Mouse (Mus musculus): ENCODE data around the gene Myl9. TPM values are rescaled to one million over a fixed set of nuclear protein-coding genes. Genes with fewer than 3 reads are reported as not detected.

Gene Myl9
- polyA plus RNA-seq, 1 experiment = 100 TPM

DNA sequence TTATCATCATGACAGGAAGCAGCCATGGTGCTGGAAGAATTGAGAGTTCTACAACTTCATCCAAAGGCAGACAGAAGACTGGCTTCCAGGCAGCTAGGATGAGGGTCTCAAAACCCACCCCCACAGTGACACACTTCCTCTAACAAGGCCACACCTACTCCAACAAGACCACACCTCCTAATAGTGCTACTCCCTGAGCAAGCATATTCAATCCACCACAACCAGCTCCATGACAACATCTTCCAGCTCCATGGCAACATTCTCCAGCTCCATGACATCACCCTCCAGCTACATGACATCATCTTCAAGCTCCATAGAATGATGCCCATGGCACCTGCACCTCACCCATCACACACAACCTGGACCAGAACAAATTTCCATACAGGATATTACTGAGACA is 1.8 kb upstream of the Myl9 start:
- H3K36me3 ChIP-seq (ENCODE audit: control insufficient read depth, insufficient read depth, low read length) = no peaks in the 10 kb centered on the region
- no peaks in the 10 kb centered on the region for H3K27me3 ChIP-seq (ENCODE audit: control insufficient read depth, insufficient read depth, low read length)
- H3K4me3 ChIP-seq (ENCODE audit: extremely low read depth, insufficient read depth, insufficient read length) = no peak overlapping the region
- H3K4me1 ChIP-seq (ENCODE audit: control insufficient read depth, insufficient read depth, insufficient read length) = peaks cover 8% of the 10 kb centered on the region; the same call in 1 of the 2 replicates
- no peak overlapping the region for H3K27ac ChIP-seq (ENCODE audit: insufficient read depth, low read length)
- no peak for DNase-seq (ENCODE audit: low read depth in 1 of 2, low spot score in 2 of 2)
- TF ChIP-seq POLR2A (IDR thresholded peaks at IDR 0.05; ENCODE audit: low read depth, low read length) (no peak), CTCF (IDR thresholded peaks at IDR 0.05; ENCODE audit: extremely low read depth, insufficient read depth, insufficient read length, insufficient replicate concordance) (no peak)

DNA sequence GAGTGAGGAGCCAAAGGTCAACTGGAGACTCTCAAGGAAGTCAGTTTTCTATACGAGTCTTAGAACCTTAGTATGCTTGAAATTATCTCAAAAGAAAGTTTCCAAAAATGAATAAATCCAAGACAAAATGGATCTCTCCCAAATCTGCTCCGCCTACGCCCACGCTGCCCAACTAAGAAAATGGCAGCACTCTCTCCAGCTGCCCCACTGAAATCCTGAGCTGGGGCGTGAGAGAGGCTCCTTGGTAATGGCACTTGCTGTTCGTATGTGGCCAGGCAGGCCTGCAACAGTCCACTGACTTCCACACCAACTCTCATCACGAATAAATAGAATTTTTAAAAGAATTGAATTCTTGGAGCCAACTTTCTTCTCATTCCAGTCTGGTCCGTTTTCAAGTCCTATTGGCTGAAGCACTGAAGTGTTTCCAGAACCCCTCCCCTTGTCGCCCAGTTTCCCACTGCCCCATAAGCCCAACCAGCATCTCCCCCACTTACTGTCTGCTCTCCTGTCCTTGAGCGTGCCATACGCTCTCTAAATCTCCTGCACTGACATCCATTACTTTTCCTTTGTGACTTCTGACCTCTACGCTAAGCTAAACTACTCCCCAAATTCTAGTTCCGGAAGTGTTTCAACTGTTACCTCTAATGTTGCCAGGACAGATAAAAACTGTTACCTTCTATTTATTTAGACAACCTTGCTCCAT is 1.0 kb upstream of the Myl9 start:
- no peak overlapping the region; the same call in 1 of the 2 replicates for H3K27ac ChIP-seq (ENCODE audit: insufficient read depth, low read length)

DNA sequence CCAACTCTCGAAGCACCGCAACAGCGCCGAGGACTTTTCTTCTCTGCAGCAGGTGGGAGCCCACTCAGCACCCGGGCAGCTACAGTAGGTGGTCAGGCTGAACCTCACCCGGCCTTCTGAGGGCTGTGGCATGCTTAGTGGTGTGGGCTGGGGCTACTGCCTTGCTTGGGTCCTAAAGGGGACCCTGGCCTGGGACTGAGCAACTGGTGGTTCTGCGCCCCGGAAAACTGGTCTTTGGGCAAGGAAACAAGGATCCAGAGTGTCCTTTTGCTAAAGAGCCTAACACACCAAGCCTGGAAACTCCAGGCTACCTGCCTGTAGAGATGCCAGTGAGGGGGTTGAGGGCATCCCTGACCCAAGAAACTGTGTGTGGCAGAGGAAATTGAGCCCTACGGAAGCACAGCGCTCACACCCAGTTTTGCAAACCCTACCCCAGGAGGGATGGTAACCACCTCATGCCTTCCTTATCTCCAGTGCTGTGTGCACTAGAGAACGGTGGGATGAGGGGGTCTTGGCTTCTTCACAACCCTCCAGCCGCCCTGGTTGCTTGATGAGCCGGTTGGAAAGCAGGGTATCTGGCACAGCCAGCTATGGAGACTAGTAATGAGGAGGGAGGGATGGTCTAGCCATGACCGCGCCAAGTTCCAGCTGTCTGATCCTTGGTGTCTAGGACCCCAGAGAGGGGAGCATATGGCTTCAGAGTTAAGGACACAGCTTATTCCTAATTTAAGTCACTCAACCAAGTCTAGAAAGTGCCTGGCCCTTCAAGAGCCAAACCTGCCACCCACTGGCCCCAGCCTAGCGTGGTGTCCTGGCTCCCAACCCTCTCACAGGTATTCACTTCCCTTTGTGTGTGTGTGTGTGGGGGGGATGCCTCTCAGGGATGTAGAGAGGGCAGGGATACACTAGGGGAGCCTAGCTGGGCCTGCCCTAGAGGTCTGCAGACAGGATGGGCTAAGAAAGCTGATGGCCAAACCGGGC is 525 bp downstream of the Myl9 start:
- no peaks in the 10 kb centered on the region for H3K36me3 ChIP-seq (ENCODE audit: control insufficient read depth, insufficient read depth, low read length)
- WGBS = 46% methylated on average over 17 of the region's 17 CpGs
- H3K4me3 ChIP-seq (ENCODE audit: extremely low read depth, insufficient read depth, insufficient read length) = peak overlapping the region; percentile 28; the same call in 1 of the 2 replicates
- peaks cover 8% of the 10 kb centered on the region; the same call in 1 of the 2 replicates for H3K4me1 ChIP-seq (ENCODE audit: control insufficient read depth, insufficient read depth, insufficient read length)
- H3K27ac ChIP-seq (ENCODE audit: insufficient read depth, low read length) = peak overlapping the region; percentile 26; the same call in 1 of the 2 replicates
- no peaks in the 10 kb centered on the region for H3K27me3 ChIP-seq (ENCODE audit: control insufficient read depth, insufficient read depth, low read length)
- DNase-seq (ENCODE audit: low read depth in 1 of 2, low spot score in 2 of 2) = no peak
- TF ChIP-seq POLR2A (IDR thresholded peaks at IDR 0.05; ENCODE audit: low read depth, low read length) (no peak), CTCF (IDR thresholded peaks at IDR 0.05; ENCODE audit: extremely low read depth, insufficient read depth, insufficient read length, insufficient replicate concordance) (no peak)

More for the DNA sequence above, 1.0 kb upstream of the Myl9 start:
- no peak for DNase-seq (ENCODE audit: low read depth in 1 of 2, low spot score in 2 of 2)
- 93% methylated on average over 13 of the region's 13 CpGs for WGBS
- Histone ChIP-seq H3K4me1 (ENCODE audit: control insufficient read depth, insufficient read depth, insufficient read length) (peaks cover 8% of the 10 kb centered on the region; the same call in 1 of the 2 replicates), H3K4me3 (ENCODE audit: extremely low read depth, insufficient read depth, insufficient read length) (no peak overlapping the region), H3K27me3 (ENCODE audit: control insufficient read depth, insufficient read depth, low read length) (no peaks in the 10 kb centered on the region), H3K36me3 (ENCODE audit: control insufficient read depth, insufficient read depth, low read length) (no peaks in the 10 kb centered on the region)
- no peak for TF ChIP-seq CTCF (IDR thresholded peaks at IDR 0.05; ENCODE audit: extremely low read depth, insufficient read depth, insufficient read length, insufficient replicate concordance)
- no peak for TF ChIP-seq POLR2A (IDR thresholded peaks at IDR 0.05; ENCODE audit: low read depth, low read length)

DNA sequence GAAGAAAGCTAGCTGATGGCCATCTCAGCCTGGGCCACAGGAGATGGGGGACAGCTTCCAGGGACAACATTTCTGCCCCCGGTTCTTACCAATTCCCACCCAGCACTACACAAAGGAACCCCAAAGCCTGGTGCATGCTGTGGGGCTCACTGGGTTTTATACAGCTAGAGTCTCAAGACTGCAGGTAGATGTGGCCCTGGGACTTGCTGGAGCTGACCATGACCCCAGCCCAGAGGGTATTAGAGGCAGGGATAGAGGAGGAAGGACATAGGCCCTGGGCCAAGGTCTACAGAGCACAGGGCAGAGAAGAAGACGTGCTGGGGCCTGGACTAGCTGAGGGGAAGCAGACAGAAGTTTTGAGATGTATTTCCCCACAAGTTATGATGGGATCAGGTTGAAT is 1.7 kb downstream of the Myl9 start:
- Histone ChIP-seq H3K4me1 (ENCODE audit: control insufficient read depth, insufficient read depth, insufficient read length) (peaks cover 8% of the 10 kb centered on the region; the same call in 1 of the 2 replicates), H3K27me3 (ENCODE audit: control insufficient read depth, insufficient read depth, low read length) (no peaks in the 10 kb centered on the region), H3K27ac (ENCODE audit: insufficient read depth, low read length) (no peak overlapping the region), H3K36me3 (ENCODE audit: control insufficient read depth, insufficient read depth, low read length) (no peaks in the 10 kb centered on the region), H3K4me3 (ENCODE audit: extremely low read depth, insufficient read depth, insufficient read length) (no peak overlapping the region)
- DNase-seq (ENCODE audit: low read depth in 1 of 2, low spot score in 2 of 2) = no peak
- 74% methylated on average over 2 of the region's 2 CpGs for WGBS
- TF ChIP-seq POLR2A (IDR thresholded peaks at IDR 0.05; ENCODE audit: low read depth, low read length) (no peak), CTCF (IDR thresholded peaks at IDR 0.05; ENCODE audit: extremely low read depth, insufficient read depth, insufficient read length, insufficient replicate concordance) (no peak)

DNA sequence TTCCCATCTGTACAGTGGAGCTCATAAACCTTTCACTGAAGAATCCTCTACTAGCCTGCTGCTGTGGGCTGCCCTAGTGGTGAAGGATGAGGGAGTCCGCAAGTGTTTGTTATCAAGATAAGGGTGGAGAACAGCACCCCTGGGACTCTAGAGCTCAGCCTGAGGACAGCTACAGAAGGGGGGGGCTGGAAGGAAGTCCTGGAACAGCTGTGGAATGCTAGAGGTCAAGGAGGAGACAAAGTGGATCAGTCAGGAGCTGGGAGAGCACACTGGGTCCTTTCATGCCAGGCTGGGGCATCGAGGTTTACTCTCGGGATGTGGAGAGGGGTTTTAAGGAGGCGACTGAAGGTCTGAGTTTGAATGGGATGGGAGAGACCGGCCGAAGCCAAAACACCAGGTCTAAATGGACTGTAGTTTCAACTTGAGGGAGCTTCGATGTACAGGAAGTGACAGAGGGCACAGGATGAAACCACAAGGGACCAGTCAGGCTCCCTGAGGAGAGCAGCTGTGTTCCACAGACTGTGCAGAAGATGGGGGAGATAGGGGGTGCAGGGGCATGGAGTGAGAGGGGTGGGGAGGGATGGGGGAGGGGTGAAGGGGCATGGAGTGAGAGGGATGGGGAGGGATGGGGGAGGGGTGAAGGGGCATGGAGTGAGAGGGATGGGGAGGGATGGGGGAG is 2.2 kb downstream of the Myl9 start:
- Histone ChIP-seq H3K27me3 (ENCODE audit: control insufficient read depth, insufficient read depth, low read length) (no peaks in the 10 kb centered on the region), H3K4me1 (ENCODE audit: control insufficient read depth, insufficient read depth, insufficient read length) (peaks cover 8% of the 10 kb centered on the region; the same call in 1 of the 2 replicates), H3K27ac (ENCODE audit: insufficient read depth, low read length) (no peak overlapping the region), H3K4me3 (ENCODE audit: extremely low read depth, insufficient read depth, insufficient read length) (no peak overlapping the region), H3K36me3 (ENCODE audit: control insufficient read depth, insufficient read depth, low read length) (no peaks in the 10 kb centered on the region)
- 24% methylated on average over 7 of the region's 7 CpGs for WGBS
- DNase-seq (ENCODE audit: low read depth in 1 of 2, low spot score in 2 of 2) = no peak
- no peak for TF ChIP-seq POLR2A (IDR thresholded peaks at IDR 0.05; ENCODE audit: low read depth, low read length)

DNA sequence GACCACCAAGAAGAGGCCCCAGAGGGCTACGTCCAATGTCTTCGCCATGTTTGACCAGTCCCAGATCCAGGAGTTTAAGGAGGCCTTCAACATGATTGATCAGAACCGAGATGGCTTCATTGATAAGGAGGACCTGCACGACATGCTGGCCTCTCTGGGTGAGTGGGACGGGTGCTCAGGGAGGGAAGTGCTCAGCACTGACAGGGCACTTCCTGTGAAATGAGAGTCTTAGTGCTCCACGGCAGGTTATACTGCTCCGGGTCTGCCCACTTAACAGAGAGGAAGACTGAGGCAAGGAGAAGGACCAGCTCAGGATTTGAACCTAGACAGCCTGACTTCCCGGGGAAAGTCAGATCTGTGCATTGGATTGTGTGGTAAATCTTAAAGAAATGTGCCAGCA is 3.4 kb downstream of the Myl9 start:
- H3K36me3 ChIP-seq (ENCODE audit: control insufficient read depth, insufficient read depth, low read length) = no peaks in the 10 kb centered on the region
- 65% methylated on average over 8 of the region's 8 CpGs for WGBS
- no peaks in the 10 kb centered on the region for H3K27me3 ChIP-seq (ENCODE audit: control insufficient read depth, insufficient read depth, low read length)
- no peak overlapping the region for H3K4me3 ChIP-seq (ENCODE audit: extremely low read depth, insufficient read depth, insufficient read length)
- H3K27ac ChIP-seq (ENCODE audit: insufficient read depth, low read length) = no peak overlapping the region
- peaks cover 8% of the 10 kb centered on the region; the same call in 1 of the 2 replicates for H3K4me1 ChIP-seq (ENCODE audit: control insufficient read depth, insufficient read depth, insufficient read length)
- DNase-seq (ENCODE audit: low read depth in 1 of 2, low spot score in 2 of 2) = no peak
- TF ChIP-seq CTCF (IDR thresholded peaks at IDR 0.05; ENCODE audit: extremely low read depth, insufficient read depth, insufficient read length, insufficient replicate concordance) = no peak
- TF ChIP-seq POLR2A (IDR thresholded peaks at IDR 0.05; ENCODE audit: low read depth, low read length) = no peak

Data from spleen, adult 2 months (tissue).